Mouse (Mus musculus) induced T-regulatory cell, adult 2 months (primary cell): ENCODE data around the gene Immp1l.

Experiments
- DNase-seq: peaks from one replicate; pipeline ENCODE4 v3.0.0-alpha.2; 2012; ENCODE audit warnings: low read depth

Gene Immp1l

DNA sequence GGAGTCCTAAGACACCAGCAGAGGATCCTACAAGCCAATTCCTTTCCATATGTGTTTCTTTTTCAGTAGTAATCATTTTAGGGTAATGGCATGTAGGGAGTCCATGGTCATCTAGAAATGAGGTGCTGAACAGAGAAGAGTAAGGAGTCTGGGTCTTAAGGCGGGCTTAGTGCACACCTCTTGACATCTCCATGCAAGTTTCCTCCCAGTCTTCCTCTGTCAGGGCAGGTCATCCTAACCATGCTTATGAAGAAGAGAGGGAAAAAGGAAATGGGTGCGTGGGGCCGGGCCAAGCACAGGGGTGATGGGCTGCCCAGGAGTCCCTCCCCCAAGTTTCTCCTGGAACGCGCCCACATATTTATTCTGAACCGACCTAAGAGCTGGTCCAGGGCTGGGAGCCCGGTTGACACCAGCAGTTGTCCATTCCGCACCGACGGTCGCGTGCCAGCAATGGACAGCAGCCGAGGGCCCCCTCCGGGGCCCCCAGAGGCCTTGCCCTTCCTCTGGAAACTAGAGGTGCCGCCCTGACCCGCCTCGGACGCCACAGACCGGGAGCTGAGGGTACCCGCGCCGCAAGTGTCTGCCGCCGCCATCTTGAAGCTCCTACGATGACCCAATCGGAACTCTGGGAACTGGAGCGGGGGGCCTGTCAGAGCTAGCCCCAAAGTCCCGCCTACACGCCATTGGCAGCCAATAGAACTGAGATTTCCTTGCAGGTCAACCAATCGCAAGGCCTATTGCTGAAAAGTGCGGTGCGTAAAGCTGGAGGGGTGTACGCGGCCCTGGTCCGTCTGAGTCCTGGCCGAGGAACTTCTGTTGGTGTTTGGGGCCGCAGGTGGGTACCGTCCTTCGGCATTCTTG, at the start of gene Immp1l, which contains the start of gene Elp4:
Gene Immp1l (plus strand): TSS at position 743 of the 861 bp plus-strand sequence.
Gene Elp4 (minus strand): TSS at position 669 of the 861 bp plus-strand sequence.
- peak; percentile 99 for DNase-seq

DNA sequence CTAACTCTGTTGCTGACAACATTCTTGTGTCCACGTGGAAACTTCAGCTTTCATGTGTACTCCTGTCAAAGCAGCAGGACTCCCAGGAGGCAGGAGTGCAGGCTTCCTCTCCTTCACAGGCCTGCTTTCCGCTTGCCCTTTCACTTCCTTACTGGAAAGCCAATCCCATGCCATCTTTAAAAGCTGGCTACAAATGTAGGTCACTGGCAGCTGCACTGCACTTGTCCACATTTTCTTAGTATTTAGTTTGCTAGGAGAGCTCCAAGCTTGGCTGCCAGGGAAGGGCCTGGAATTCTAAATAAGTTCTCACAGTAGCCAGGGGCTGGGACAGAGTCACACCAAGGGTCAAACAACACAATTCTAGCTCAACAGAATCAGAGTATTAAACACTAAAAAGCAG, 49.7 kb upstream of the Immp1l start:
- no peak for DNase-seq

DNA sequence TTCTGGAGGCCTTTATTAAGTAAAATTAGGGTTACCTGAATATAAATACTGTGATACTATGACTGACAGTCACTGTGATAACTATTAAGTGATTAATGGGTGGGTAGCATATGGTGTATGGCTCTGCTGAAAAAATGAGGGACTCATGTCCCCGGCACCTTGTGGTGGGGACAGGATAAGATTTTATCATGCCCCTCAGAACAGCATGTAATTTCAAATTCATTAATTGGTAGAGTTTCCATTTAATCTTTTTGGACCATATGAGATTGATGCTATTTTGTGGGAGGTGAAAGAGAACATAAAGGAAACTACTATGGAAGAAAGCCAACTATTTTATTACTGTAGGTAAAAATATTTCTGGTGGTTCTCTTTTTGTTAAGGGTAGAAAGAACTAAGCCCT, 31.0 kb upstream of the Immp1l start:
- no peak for DNase-seq

DNA sequence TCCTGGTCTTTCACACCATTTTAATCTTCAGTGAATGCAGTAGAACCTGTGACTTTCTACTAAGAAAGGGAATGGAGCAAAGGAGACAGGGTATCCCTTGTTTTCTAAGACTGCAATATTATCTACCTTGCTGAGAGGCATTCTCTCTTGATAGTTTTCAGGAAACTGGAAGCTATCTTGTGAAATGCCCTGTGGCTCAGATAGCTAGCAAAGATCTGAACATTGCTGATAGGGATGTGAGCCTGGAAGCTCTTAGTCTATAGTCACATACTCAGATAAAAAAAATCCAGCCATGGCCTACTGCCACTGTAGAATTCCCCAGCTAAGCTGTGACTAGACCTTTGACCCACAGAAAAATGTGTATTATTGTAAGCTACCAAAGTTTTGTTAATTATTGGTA, 13.6 kb upstream of the Immp1l start:
- no peak for DNase-seq

DNA sequence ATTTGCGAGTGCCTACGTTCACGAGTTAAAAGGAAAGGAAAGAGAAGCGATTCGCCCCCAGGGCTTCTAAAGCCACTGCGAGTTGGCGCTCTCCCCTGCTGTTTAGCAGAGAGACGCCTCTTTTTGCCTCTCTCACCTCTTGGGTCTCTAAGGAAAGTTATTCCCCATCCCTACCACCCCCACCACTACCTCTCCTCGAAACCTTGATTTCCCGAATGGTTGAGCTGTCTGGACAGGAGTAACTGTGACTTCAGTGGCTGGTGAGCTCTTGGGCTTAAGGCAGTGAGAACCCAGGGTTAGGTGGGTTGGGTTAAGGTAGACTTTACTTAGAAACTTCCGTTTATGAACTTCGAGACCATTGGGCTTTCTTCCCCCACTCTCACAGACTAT, 314 bp downstream of the Immp1l start:
- no peak for DNase-seq

DNA sequence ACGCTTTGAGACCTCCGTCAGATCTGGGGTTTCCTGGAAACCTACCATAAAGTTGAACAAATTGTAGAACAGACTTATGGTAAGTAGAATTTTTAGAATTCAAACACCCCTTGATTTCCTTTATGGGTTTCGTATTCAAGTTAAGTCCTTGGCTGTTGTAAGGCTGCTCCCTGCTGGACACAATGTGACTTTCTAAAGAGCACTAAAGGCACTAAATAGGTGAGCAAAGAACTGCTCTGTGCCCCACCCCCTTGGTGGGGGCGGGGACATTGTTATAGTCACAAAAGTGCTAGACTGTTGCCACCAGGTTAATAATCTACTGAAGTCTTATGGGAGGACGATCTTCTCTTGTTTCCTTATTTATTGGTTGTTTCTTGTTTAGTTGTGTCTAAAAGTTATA, 3.9 kb downstream of the Immp1l start:
- peak; percentile 63 for DNase-seq

DNA sequence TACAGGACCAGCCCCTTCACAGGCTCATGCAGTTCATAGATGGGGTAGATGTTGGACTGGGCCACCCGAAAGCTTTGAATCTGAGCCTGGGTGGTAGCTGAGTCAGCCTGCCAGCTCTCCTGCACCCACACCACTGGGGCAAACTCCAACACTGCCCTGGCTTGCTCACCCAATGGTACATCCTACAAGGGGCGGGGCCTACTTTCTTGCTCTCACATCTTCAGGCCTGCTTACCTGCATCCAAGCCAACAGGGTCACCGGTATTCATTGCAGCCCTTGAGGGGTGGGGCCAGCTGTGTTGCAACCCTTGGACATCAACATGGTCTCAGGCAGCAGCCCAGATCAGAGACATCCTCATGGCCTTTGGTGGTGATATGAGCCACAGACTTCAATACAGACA, 6.2 kb downstream of the Immp1l start:
- DNase-seq: no peak

DNA sequence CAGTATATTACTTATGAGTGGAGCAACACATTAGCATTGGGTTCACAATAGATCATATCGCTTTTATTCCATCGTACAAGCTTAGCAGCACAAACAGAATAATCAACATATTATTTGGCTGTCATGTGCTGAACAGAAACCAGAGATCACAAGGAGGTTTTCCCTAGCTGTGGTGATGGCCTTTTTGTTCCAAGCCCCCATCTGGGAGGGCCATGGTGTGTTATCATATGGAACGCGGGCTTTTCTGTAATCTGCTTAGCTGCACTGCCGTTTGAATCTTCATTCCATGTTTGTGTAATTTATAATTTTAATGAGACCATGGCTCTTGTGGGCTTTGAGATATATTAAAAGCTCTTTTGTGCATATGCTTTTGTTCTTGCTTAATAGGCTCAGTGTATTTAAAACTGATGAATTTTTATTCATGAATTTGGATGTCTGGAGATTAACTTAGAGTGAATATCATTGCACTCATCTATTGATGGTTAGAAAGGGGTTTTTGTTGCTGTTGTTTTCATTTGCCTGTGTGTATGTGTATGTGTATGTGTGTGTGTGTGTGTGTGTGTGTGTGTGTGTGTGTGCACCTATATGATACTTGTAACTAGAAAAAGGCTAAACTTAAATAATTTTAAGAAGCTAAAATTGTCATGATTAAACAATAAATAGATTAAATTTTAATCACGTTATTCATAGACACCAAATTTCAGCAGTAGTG, 9.4 kb downstream of the Immp1l start:
- no peak for DNase-seq

DNA sequence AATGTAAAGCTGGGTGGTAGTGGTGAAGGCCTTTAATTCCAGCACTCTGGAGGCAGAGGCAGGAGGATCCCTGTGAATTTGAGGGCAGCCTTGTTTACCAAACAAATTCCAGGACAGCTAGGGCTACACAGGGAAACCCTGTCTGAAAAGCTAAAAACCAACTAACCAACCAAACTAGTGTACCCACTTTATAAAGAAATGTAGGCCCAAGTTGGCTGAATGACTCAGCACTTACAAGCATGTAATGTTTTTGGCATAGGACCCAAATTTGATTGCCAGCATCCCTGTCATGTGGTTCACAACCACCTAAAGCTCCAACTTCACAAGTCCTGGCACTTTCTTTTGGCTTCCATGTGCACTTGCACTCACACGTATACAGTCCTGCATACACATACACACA, 12.2 kb downstream of the Immp1l start:
- DNase-seq: no peak

DNA sequence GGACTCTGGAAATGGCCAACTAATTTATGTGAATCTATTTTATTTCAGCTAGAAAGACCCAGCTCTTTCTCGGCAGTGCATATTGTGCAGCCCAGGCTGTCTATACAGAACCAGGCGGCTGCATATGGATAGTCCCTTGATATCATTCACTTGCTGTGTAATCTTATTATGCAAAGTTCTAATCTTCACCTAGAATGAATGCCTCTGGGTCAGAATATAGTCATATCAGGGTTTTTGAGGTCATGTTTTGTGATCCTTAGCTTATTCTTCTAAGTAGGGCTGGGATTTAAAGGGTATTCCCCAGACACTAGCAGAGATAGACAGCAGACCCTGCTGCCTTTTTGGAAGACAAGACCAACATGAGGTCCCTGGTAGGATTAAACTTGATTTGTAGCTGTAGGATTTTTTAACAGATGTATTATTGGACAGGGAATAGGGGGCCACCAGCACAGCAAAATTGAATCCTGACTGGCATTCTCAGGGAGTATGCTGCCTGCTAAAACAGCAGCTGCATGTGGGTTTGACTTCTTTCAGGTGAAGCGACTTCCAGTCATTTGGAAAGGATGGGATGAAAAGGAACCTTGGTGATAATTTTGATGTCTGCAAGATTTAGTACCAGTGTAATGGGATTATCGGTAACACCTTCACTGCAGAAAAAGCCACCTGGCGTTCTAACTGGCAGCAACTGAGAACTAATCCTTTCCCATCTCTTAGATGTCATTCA, 13.3 kb downstream of the Immp1l start:
- DNase-seq: no peak

DNA sequence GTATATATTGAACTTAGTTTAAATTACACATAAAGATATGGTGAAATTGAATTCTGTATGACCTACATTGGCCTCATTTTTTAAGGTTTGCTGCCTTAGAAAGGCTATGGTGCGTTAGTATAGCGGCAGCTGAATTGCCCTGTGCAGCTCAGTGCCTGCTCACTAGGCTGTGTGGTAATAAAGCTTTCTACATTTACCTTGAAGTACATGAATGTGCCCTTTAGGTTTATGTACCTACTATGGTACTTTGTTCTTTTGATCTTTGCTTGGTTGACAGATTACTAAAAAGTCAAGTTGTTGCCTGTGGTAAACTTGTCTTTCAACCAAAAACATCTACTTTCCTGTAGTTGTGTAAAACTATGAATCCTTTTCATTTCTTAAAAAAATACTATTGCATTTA, 45.7 kb downstream of the Immp1l start:
- DNase-seq: no peak

DNA sequence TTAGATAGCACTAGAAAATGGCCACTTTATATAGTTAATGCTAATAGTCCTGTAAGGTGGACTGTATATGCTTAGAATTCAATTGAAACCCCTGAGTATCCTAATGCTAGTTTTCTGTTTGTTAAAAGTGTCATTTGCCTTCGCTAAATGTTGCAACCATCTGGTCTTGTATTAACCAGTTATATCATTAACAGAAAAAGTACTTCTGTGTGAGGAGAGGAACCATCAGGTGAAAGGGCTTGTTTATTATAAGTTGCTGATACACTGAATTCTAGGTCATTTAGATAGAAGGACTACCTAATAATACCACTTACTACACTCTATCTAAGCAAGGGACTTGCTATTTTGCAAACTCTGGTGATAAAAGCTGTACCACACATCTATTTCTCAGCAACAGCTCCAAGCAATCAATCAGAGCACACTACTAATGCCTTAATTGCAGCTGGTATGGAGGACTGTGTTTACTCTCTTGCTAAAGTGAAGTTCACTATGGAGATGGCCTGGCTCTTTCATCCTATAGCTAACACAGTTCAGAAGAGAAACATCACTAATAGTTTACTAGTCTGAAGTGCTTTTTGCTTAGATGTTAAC, 47.0 kb downstream of the Immp1l start:
- DNase-seq: no peak

DNA sequence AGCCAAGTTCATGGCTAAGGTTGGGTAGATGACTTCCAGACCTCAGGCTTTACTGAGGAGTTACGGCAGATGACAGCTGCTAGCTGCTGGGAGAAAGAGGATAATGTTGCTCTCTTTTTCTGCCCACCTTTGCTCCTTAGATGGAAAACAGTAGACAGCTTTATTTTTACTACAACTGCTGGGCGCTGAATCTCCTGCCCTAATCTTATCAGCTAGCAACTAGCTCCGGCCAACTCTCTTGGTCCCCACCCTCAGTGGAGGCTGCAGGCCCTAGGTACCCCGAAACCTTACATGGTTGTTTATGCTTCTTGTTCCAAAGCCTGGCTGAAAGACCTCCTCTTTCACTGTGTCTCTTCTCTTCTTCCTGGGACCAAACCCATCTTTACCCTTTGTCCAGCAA, 49.4 kb downstream of the Immp1l start:
- no peak for DNase-seq

DNA sequence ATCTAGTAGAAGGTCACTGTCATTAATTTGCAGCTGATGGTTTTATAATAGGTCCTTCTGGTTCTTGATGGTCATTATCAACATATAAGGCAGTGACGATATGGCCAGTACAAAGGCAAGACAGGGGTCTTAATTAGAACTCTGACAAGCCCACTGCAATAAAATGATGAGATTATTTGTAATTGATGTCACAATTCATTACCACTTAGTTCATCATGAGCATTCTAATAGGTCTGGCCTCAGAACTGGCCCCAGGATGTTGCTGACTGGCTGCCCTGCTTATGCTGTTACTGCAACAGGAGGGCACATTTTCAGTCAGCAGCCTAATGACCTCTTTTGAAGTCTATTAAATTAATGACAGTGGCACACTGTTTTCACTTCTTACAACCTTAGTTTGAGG, 59.0 kb downstream of the Immp1l start:
- DNase-seq: no peak

DNA sequence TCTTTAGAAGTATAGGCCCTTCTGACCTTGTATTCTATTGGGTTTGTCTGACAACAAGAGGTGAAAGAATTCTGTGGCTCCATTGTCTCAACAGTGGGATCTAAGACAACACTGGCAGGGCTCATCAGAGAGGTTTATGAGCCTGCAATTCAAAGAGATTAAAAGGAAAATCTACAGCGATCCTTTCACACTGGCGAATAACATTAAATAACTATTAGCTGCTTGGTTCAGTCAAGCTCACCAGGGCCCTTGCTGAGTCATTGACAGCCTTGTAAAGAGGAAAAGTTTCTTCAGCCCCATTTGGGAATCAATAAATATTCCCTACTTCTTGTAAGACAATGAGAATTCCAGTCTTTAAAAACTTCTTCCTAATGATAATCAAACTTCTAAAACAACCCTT, 69.5 kb downstream of the Immp1l start:
- no peak for DNase-seq

DNA sequence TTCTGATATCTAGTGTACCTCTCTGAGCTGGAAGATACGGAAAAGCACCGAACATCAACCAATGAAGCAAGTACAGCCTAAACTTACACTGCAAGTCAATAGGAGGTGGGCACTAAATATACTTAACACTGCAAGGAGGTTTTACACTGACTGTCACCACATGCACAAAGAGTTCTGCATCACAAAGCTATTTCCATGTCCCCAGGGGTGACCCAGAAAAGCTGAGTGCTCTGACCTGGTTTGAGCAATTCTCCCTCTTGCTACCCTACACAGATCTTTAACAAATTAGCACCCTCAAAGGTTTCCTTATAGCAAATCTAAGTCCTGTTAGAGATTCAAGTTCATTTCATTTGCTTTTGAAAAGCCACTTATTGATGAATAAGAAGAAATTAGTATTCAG, 73.6 kb downstream of the Immp1l start:
- DNase-seq: no peak

DNA sequence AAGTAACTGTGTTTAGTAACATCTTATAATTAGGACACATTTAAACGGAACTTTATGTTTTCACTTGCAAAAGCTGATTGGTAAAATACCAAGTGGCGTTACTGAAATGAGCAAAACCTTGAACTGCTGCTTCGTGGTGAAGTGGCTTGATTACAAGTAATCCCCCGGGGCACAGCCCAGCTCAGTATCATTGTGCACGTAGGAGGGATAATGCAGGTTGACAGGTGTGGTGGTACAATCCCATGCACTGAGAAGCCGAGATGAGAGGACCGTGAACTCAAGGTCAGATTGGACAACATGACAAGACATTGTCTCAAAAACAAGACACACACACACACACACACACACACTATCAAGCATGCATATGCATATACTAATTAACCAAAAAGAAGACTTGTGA, 80.8 kb downstream of the Immp1l start:
- DNase-seq: no peak

DNA sequence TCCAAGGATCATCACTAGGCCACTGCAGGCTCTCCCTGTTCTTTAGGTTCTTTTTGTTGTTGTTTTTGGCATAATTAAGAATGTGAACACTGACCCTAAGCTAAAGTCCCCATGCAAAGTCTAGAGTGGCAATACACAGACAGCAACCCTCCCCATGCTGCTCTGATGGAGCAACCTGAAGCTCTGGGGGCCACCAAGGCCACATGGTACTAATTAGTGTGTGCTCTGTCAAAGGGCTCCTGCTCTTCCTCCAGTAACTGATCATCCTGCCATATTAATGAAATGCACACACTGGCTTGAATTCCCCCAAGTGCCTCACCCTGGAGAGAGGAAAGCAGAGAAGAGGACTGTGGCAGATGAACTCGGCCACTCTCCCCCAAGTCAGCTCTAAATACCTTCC, 82.7 kb downstream of the Immp1l start:
- DNase-seq: no peak

DNA sequence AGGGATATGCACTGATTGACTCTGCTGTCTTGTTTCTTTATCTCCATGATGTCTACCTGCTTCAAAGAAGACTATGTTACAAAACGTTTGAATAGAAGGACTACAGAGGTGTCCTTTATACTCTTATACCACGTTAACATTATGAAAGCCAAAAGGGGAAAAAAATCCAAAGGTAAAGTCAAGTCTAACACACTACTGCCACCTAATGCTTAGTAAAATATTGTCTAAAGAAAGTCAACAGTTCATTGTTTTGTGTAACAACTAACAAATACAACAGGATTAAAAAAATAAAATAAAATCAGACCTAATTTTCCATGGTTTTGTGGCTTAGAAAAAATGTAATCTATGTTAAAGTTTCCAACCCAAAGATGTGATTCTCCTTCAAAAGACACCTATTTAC, 83.6 kb downstream of the Immp1l start:
- no peak for DNase-seq

DNA sequence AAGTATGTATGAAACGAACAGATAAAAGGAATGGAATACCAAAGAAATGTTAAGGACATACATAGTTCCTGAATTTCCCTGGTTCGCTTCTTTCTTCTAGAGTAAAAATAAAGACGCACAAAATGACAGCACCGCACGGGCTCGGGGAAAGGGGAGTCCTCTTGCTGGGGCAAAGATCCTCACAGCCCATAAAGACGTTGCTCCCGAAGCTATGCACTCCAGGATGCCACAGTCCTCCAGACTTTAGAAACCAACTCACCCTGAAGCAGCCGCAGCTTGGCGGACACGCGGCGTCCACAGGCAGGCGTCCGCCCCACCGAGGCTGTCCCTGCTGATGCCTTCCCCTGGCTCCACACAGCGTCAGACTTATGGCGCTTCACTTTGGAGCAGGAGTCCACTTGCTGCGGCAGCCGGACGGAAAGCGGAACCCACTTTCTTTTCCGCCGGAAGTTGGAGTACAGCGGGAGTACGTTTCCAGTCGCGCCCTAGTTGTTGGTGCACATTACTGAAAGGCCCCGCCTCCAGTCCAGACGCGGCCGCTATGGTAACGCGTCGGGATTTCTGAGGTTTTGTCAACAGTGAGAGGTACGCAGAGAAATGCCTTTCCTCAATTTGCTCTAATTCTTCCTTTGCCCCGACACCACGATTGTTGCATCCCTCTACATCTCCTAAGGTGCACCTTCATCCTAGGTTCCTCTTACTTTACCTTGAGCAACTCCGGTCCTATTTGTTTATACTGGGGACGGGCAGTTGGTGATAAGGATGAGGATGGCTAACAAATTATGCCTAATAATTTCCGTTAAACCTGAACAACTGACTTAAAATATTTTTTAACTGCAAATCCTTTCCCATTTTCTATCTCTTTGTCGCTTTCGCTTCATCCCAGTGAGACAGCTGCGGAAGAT, 98.6 kb downstream of the Immp1l start, which contains the start of gene Dnajc24:
Gene Dnajc24 (minus strand): TSS at position 715 of the 905 bp plus-strand sequence.
- peak; percentile 95 for DNase-seq

DNA sequence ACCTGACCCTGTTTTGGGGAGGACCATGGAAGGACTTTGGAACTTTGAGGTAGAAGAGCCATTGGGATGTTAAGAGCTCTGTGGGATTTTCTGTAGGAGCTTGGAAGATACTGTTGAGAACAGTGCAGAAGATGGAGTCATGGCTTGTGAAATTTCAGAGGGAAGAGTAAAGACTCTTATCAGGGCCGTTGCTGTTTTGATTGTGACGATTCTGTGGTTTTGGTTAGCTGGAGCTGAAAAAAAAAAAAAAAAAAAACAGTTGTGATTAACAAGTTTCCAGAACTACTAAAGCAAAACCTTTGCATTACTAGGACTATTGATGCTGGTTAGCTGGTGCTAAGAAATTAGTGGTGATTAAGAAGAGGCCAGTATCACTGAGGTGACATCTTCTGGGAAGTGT, 104.0 kb downstream of the Immp1l start:
- DNase-seq: no peak
